Mouse (Mus musculus): ENCODE results near the gene Cct8l1. TPM values are rescaled to one million over a fixed set of nuclear protein-coding genes. Genes with fewer than 3 reads are reported as not detected.
A peak's percentile ranks its signal among the peaks of the same experiment; 100 is the strongest.

The Cct8l1 gene
- total and polyA plus RNA-seq, 3 experiments: not detected

- Histone ChIP-seq H3K27me3 (replicated peaks) (no peaks in the 10 kb centered on the region), H3K27ac (ENCODE audit: insufficient read depth, low read depth) (peak overlapping the region; percentile 77), H3K4me3 (replicated peaks in 1 of 3; ENCODE audit: low read depth in 2 of 3, low read length in 2 of 3, poor library complexity in 1 of 3) (peak overlapping the region; percentile 69 to 74 (median 71)), H3K9me3 (replicated peaks; ENCODE audit: low read length) (no peaks in the 10 kb centered on the region), H3K4me2 (ENCODE audit: insufficient read depth, low read depth, poor library complexity, severe bottlenecking) (peak overlapping the region; percentile 19; the same call in 1 of the 2 replicates), H3K36me3 (replicated peaks in 1 of 2; ENCODE audit: control insufficient read depth in 1 of 2, insufficient read depth in 1 of 2, low read length in 1 of 2) (no peaks in the 10 kb centered on the region), H3K4me1 (ENCODE audit: control insufficient read depth in 1 of 2, insufficient read depth in 2 of 2) (peaks cover 0 to 17% of the 10 kb centered on the region in 2 experiments; a peak in 2 of 4 replicates), H3K9ac (ENCODE audit: insufficient read depth, low read depth) (peak overlapping the region; percentile 84), H3K79me2 (replicated peaks; ENCODE audit: control insufficient read depth, extremely low read depth, insufficient read depth, poor library complexity, severe bottlenecking) (no peaks in the 10 kb centered on the region)
- dilution Hi-C loops (cut with MboI; ENCODE audit: extremely low pct_ligation_motif_present, extremely low pct_unique_long_range_greater_than_20kb, low sequenced_read_pairs) (no loop called here), in situ Hi-C loops (cut with MboI; ENCODE audit: low pct_ligation_motif_present, low pct_unique_long_range_greater_than_20kb, low sequenced_read_pairs) (no loop called here)
- peak; percentile 99 for DNase-seq (ENCODE audit: extremely low read depth)
- TF ChIP-seq RAD21 (IDR thresholded peaks at IDR 0.05; ENCODE audit: low read depth, low read length) (no peak), ETS1 (conservative IDR thresholded peaks at IDR 0.05; ENCODE audit: low read depth, low read length) (peak; percentile 67), E2F4 (IDR thresholded peaks at IDR 0.05; ENCODE audit: insufficient replicate concordance, low read depth, low read length) (no peak), USF1 (IDR thresholded peaks at IDR 0.05; ENCODE audit: low read depth, low read length) (peak; percentile 40), MXI1 (IDR thresholded peaks at IDR 0.05; ENCODE audit: low read depth, low read length) (peak; percentile 78), NELFE (IDR thresholded peaks at IDR 0.05; ENCODE audit: low read depth, low read length) (peak; percentile 78), KAT2A (IDR thresholded peaks at IDR 0.05; ENCODE audit: insufficient replicate concordance, low read length) (peak; percentile 70; the same call in 1 of the 2 replicates), POLR2A (IDR thresholded peaks at IDR 0.05; ENCODE audit: low read depth, low read length) (peak; percentile 88), ZNF384 (IDR thresholded peaks at IDR 0.05; ENCODE audit: low read depth, low read length) (no peak; the same call in 1 of the 2 replicates), SMC3 (IDR thresholded peaks at IDR 0.05; ENCODE audit: low read depth, low read length) (no peak), TCF12 (IDR thresholded peaks at IDR 0.05; ENCODE audit: low read depth, low read length) (peak; percentile 91), IRF4 (IDR thresholded peaks at IDR 0.05; ENCODE audit: low read depth, low read length) (peak; percentile 74), GABPA (IDR thresholded peaks at IDR 0.05; ENCODE audit: insufficient replicate concordance, low read depth, low read length) (no peak), NRF1 (IDR thresholded peaks at IDR 0.05; ENCODE audit: low read depth, low read length) (0 out of 2 replicates have a peak, but pooled peaks have one; percentile 29), SIN3A (IDR thresholded peaks at IDR 0.05; ENCODE audit: low read length) (peak; percentile 76), MAFK (IDR thresholded peaks at IDR 0.05; ENCODE audit: insufficient replicate concordance, low read length) (no peak), MAX (IDR thresholded peaks at IDR 0.05; ENCODE audit: low read length) (peak; percentile 53), CHD1 (IDR thresholded peaks at IDR 0.05; ENCODE audit: low read depth, low read length) (no peak; the same call in 1 of the 2 replicates), POLR2AphosphoS2 (IDR thresholded peaks at IDR 0.05; ENCODE audit: low read depth, low read length) (0 out of 2 replicates have a peak, but pooled peaks have one; percentile 19), MEF2A (IDR thresholded peaks at IDR 0.05; ENCODE audit: borderline replicate concordance, low read depth, low read length) (peak; percentile 65), ZKSCAN1 (IDR thresholded peaks at IDR 0.05; ENCODE audit: borderline replicate concordance, low read depth, low read length) (0 out of 2 replicates have a peak, but pooled peaks have one; percentile 22), JUND (conservative IDR thresholded peaks at IDR 0.05; ENCODE audit: low read depth, low read length) (no peak), TBP (conservative IDR thresholded peaks at IDR 0.05; ENCODE audit: low read depth, low read length) (peak; percentile 60; the same call in 1 of the 2 replicates), JUN (IDR thresholded peaks at IDR 0.05; ENCODE audit: insufficient read depth, low read depth, low read length) (no peak), ELF1 (IDR thresholded peaks at IDR 0.05; ENCODE audit: low read depth, low read length) (peak; percentile 97), BHLHE40 (IDR thresholded peaks at IDR 0.05; ENCODE audit: low read depth, low read length) (peak; percentile 85), USF2 (conservative IDR thresholded peaks at IDR 0.05; ENCODE audit: low read depth, low read length) (no peak), RCOR1 (conservative IDR thresholded peaks at IDR 0.05; ENCODE audit: low read depth, low read length) (peak; percentile 57; the same call in 1 of the 2 replicates), MAZ (IDR thresholded peaks at IDR 0.05; ENCODE audit: low read depth, low read length) (peak; percentile 97), MYC (IDR thresholded peaks at IDR 0.05; ENCODE audit: low read depth, low read length) (peak; percentile 58; the same call in 1 of the 2 replicates), EP300 (IDR thresholded peaks at IDR 0.05; ENCODE audit: low read length) (peak; percentile 46; the same call in 1 of the 2 replicates), PAX5 (IDR thresholded peaks at IDR 0.05; ENCODE audit: low read length) (no peak), CTCF (conservative IDR thresholded peaks at IDR 0.05 in 1 of 2, IDR thresholded peaks at IDR 0.05 in 1 of 2; ENCODE audit: low read depth in 2 of 2, low read length in 2 of 2) (no peak), ZC3H11A (IDR thresholded peaks at IDR 0.05; ENCODE audit: low read depth, low read length) (no peak), ZMIZ1 (IDR thresholded peaks at IDR 0.05; ENCODE audit: low read depth, low read length) (peak; percentile 74), UBTF (IDR thresholded peaks at IDR 0.05; ENCODE audit: low read depth, low read length) (peak; percentile 91), HCFC1 (IDR thresholded peaks at IDR 0.05; ENCODE audit: low read depth, low read length) (peak; percentile 67), CHD2 (IDR thresholded peaks at IDR 0.05; ENCODE audit: low read length) (peak; percentile 95)
Measured at GRCm38 (mm10) chr5:25529529-25530421, 13.9 kb downstream of the Cct8l1 start.

Data from CH12.LX (cell line).